Mouse (Mus musculus) heart, embryonic 16.5 days (tissue): ENCODE data around the gene Mynn. TPM values are rescaled to one million over a fixed set of nuclear protein-coding genes. Genes with fewer than 3 reads are reported as not detected.

Experiments
- ATAC-seq: fragments of 200-750 bp; cut with Nextera tagmentation; replicated peaks from 2 replicates; pipeline ENCODE4 v1.8.0; 2017; ENCODE audit warnings: moderate number of reproducible peaks; ENCODE audit not compliant: insufficient read depth, low FRiP score; ENCODE audit errors: extremely low read depth
- H3K27ac ChIP-seq: fragments of 300-500 bp; sonication (generic); 2 replicates; pipeline ENCODE4 v1.5.1; 2014; ENCODE audit warnings: mild to moderate bottlenecking, low read length, control low read depth, moderate library complexity
- H3K27me3 ChIP-seq: fragments of 300-500 bp; sonication (generic); 2 replicates; pipeline ENCODE4 v1.6.1; 2014; ENCODE audit warnings: low read length, mixed read lengths; ENCODE audit not compliant: control insufficient read depth, insufficient read depth
- H3K36me3 ChIP-seq: fragments of 300-500 bp; sonication (generic); 2 replicates; pipeline ENCODE4 v1.6.1; 2014; ENCODE audit not compliant: control insufficient read depth, insufficient read depth
- H3K4me1 ChIP-seq: fragments of 300-500 bp; sonication (generic); 2 replicates; pipeline ENCODE4 v1.6.1; 2014; ENCODE audit warnings: low read length, mixed read lengths; ENCODE audit not compliant: control insufficient read depth, insufficient read depth
- H3K4me2 ChIP-seq: fragments of 300-500 bp; sonication (generic); 2 replicates; pipeline ENCODE4 v1.6.1; 2014; ENCODE audit warnings: low read depth, mild to moderate bottlenecking, control low read depth, low read length
- H3K4me3 ChIP-seq: fragments of 300-500 bp; sonication (generic); 2 replicates; pipeline ENCODE4 v1.5.1; 2014; ENCODE audit warnings: mild to moderate bottlenecking, control low read depth, low read length
- H3K9ac ChIP-seq: fragments of 300-500 bp; sonication (generic); 2 replicates; pipeline ENCODE4 v1.6.1; 2014; ENCODE audit warnings: low read length, control low read depth
- H3K9me3 ChIP-seq: fragments of 300-500 bp; sonication (generic); replicated peaks from 2 replicates; pipeline ENCODE4 v1.6.1; 2016; ENCODE audit warnings: low read length; ENCODE audit not compliant: control insufficient read depth
- WGBS: fragments of 180-500 bp; shearing (Covaris S2); extraction: QIAGEN DNeasy Blood & Tissue Kit; methylation state at CpG from one replicate; pipeline ENCODE4 v1.1.7; 2014; 5-methylcytosine and 5-hydroxymethylcytosine counted together
- polyA plus RNA-seq: library from polyadenylated mRNA; unstranded; fragments of >200 nt; fragmentation: Nextera tagmentation; extraction: Ambion mirVana; gene quantifications from 2 replicates; pipeline ENCODE4 v1.2.1, GENCODE M21; 2015

The Mynn gene
- polyA plus RNA-seq, 1 experiment from 2014 or later = 28.4 TPM

DNA sequence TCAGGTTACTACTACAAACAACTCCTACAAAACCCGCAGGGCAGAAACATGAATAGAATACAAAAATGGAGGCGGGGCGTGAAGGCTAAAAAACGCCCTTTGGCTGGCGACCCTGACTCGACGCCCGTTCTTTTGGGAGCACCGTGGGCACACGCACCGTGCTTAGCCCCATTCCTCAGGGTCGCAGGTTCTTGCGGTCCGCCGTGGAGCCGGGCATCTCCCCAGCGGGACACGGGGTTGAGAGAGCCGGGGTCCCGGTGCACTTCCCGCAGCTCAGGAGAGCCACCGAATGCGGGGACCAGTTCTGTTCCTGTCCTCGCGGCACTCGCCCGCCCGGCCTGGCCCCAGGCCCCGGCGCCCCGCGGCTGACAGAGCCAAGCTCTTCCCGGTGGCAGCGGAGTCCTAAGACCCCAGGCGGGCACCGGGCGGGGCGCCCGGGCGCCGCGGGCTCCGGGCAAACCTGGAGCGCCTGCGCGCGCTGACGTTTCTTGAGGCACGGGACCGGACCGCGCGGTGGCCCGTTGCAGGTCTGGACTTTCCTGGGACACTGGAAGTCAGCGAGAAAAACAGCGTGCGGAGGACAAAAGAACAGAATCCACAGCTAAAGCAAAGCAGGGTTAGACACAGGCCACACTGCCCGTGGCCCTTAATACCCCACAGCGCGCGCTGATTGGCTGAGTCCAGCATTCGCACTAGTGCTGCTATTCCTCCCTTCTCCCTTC, 6.6 kb upstream of the Mynn start:
- peak overlapping the region; percentile 70 for H3K4me2 ChIP-seq
- peak overlapping the region; percentile 81 for H3K9ac ChIP-seq
- WGBS = under 1% methylated on average over 62 of the region's 62 CpGs
- H3K4me1 ChIP-seq = peaks cover 11% of the 10 kb centered on the region
- H3K9me3 ChIP-seq = no peaks in the 10 kb centered on the region
- H3K27ac ChIP-seq = peak overlapping the region; percentile 48
- peak overlapping the region; percentile 87 for H3K4me3 ChIP-seq
- H3K36me3 ChIP-seq = no peaks in the 10 kb centered on the region
- peak; percentile 63 for ATAC-seq
- no peaks in the 10 kb centered on the region for H3K27me3 ChIP-seq

DNA sequence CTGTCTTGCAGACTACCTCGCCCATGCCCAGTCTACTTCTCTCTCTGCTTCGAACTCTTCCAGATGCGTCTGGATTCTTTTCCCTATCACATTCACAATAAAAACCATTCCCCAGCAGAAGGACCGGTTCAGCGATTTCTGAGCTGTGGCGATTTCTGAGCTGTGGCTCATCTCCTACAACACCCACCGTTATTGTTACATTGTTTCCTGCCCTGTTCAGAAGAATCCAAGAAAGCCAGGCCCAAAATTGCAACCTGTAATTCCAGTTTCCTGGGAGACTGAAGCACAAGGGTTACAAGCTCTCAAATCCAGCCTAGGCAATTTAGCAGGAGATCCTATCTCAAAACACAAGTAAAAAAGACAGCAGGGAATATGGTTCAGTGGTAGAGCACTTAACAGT, 4.6 kb upstream of the Mynn start:
- Histone ChIP-seq H3K27ac (no peak overlapping the region), H3K36me3 (no peaks in the 10 kb centered on the region), H3K9ac (no peak overlapping the region), H3K4me3 (no peak overlapping the region), H3K27me3 (no peaks in the 10 kb centered on the region), H3K4me2 (no peak overlapping the region), H3K4me1 (peaks cover 11% of the 10 kb centered on the region), H3K9me3 (no peaks in the 10 kb centered on the region)
- WGBS = 82% methylated on average over 7 of the region's 7 CpGs
- ATAC-seq = no peak

DNA sequence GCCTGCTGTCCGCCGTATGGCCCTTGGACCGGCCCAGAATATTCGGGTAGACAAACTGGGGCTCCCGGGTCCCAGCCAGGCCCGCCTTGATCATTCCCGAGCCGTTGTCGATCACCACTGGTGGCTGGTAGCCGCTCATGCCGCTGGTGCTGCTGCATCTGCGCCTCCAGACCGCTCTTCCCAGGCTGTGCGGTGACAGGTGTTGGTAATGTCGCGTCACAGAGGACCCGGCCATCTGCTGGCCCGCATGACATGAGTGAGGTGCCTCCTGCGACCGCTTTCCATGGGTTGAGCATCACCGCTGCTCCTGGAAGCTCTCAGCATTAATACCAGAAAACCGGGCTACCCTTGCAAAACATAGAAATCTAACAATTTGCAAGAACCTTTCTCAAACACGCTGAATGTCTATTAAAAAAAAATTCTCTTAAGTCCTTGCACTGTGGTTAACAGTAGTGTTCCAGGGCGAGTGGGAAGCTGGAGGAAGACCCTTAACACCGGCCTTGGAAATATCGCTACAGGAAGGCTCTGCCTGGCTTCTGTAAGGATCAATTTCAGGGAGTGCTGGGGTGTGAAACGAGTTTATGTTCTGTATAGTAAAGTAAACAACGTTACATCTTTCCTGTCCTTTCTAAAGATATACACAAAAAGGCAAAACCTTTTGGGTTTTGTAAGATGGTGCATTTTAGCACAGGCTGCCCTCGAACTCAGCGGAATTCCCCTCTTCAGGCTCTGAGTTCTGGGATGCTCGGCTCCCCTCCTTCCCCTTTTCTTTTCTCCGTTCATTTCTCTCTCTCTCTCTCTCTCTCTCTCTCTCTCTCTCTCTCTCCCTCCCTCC, 1.9 kb upstream of the Mynn start, which contains the start of gene Actrt3:
TSS of gene Actrt3 (minus strand) at position 229 of the 835 bp plus-strand sequence.
- peak within 1 kb of the TSS; percentile 71 for H3K27ac ChIP-seq
- 3% methylated on average over 32 of the region's 32 CpGs for WGBS
- H3K4me2 ChIP-seq = peak within 1 kb of the TSS; percentile 88
- no peak for ATAC-seq
- peaks cover 21% of the 10 kb centered on the region for H3K4me1 ChIP-seq
- no peaks in the 10 kb centered on the region for H3K27me3 ChIP-seq
- peaks cover 5% of the 10 kb centered on the region for H3K36me3 ChIP-seq
- H3K4me3 ChIP-seq = peak within 1 kb of the TSS; percentile 72
- H3K9ac ChIP-seq = peak within 1 kb of the TSS; percentile 73
- no peaks in the 10 kb centered on the region for H3K9me3 ChIP-seq

DNA sequence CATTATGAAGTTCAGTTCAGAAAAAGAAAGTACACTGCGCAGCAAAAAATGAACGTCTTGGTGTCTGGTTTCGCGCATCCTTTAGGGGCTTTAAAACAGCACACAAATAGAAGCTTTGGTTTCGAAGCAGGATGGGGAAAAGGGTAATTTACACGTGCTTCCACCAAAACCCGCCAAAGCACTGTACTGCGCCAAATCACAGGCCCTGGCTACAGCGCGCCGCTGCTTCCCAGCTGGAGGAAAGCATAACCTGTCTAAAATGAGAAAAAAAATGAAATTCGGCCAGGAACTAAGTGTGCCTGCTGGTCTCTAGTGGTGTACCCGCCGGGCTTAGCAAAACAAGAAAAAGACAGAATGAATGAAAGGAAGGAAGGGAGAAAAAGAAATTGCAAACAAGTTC, 1.1 kb upstream of the Mynn start:
- Histone ChIP-seq H3K9me3 (no peaks in the 10 kb centered on the region), H3K9ac (peak overlapping the region; percentile 73), H3K4me1 (peaks cover 21% of the 10 kb centered on the region), H3K4me3 (peak overlapping the region; percentile 72), H3K27me3 (no peaks in the 10 kb centered on the region), H3K36me3 (peaks cover 5% of the 10 kb centered on the region), H3K4me2 (peak overlapping the region; percentile 88), H3K27ac (peak overlapping the region; percentile 71)
- ATAC-seq = no peak
- WGBS = under 1% methylated on average over 14 of the region's 14 CpGs

DNA sequence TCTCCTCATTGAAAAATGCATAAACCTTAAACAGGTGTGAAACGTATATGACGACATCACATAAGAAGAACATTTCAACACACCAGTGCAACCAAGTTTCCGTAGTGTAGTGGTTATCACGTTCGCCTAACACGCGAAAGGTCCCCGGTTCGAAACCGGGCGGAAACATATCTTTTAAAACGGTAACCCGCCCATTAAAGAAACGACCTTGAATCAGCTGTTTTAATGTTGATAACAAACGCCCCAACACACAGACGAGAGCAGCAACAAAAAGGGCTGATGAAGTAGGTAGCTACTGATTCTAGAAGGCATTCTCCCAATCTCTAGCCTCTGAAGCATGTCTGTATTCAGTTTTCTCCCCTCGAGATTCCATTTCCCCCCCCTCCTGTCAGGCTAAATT, 690 bp upstream of the Mynn start:
- no peaks in the 10 kb centered on the region for H3K27me3 ChIP-seq
- under 1% methylated on average over 17 of the region's 17 CpGs for WGBS
- peak overlapping the region; percentile 88 for H3K4me2 ChIP-seq
- H3K9me3 ChIP-seq = no peaks in the 10 kb centered on the region
- peak overlapping the region; percentile 88 for H3K27ac ChIP-seq
- peaks cover 21% of the 10 kb centered on the region for H3K4me1 ChIP-seq
- ATAC-seq = peak; percentile 40
- H3K4me3 ChIP-seq = peak overlapping the region; percentile 72
- H3K9ac ChIP-seq = peak overlapping the region; percentile 62
- peaks cover 8% of the 10 kb centered on the region for H3K36me3 ChIP-seq

DNA sequence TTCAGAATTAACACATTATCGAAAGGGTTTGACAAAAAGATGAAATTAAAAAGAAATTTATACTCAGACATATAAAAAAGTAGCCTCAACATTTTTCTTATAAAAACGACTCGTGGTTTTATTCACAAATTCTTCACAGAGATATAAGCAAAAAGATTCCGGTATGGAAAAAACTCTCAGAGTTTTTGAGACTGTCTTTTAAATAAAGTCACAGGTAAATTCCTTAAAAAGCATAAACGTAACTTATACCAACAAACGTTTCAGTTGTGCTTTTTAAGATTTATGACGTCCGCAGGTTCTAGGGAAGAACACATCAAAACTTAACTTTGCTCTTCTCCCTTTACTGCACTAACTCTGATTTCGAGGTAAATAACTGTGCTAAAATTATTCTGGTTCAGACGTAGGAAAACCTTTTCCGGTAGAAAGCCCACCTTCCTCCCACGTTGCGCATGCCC, 228 bp upstream of the Mynn start:
- H3K4me2 ChIP-seq = peak overlapping the region; percentile 88
- peak overlapping the region; percentile 99 for H3K4me3 ChIP-seq
- H3K9me3 ChIP-seq = no peaks in the 10 kb centered on the region
- H3K4me1 ChIP-seq = peaks cover 21% of the 10 kb centered on the region
- no peaks in the 10 kb centered on the region for H3K27me3 ChIP-seq
- no peak for ATAC-seq
- peak overlapping the region; percentile 98 for H3K9ac ChIP-seq
- H3K36me3 ChIP-seq = peaks cover 11% of the 10 kb centered on the region
- under 1% methylated on average over 13 of the region's 13 CpGs for WGBS
- peak overlapping the region; percentile 96 for H3K27ac ChIP-seq

DNA sequence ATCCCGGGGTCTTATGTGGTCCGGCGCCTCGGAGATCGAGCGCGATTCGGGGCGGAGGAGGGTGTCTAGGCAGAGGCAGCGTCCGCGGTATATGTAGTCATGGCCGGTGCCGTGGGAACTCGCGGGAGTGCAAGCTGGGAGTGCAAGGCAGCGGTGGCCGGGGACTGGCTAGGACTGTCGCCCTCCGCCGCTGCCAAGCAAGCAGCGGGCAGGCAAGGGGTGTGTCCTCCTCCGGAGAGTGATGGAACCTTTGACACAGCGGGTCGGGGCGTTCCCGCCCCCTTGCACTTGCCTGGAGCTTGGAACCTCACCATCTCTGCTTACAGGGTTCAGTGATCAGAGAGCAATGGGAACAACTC, 854 bp downstream of the Mynn start:
- Histone ChIP-seq H3K27me3 (no peaks in the 10 kb centered on the region), H3K9ac (peak overlapping the region; percentile 98), H3K27ac (peak overlapping the region; percentile 96), H3K4me3 (peak overlapping the region; percentile 99), H3K9me3 (no peaks in the 10 kb centered on the region), H3K36me3 (peaks cover 19% of the 10 kb centered on the region), H3K4me1 (peaks cover 21% of the 10 kb centered on the region), H3K4me2 (peak overlapping the region; percentile 82)
- ATAC-seq = peak; percentile 28
- WGBS = under 1% methylated on average over 27 of the region's 27 CpGs

DNA sequence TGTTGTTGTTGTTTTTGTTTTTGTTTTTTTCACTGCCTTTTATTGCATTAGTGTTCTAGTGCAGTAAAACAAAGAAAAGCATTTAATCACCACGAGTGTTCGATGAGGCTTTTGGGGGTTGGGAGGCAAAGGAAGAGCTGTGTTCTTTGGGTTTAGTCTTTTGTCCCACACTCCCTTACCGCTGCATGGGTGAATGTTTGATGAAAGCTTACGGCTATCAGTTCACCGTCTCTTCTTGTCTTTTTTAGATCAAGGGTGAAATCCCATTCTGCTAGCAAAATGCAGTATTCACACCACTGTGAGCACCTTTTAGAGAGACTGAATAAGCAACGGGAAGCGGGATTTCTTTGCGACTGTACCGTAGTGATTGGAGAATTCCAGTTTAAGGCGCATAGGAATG, 1.4 kb downstream of the Mynn start:
- peak overlapping the region; percentile 82 for H3K4me2 ChIP-seq
- H3K27me3 ChIP-seq = no peaks in the 10 kb centered on the region
- H3K4me1 ChIP-seq = peaks cover 21% of the 10 kb centered on the region
- H3K36me3 ChIP-seq = peaks cover 24% of the 10 kb centered on the region
- WGBS = 41% methylated on average over 10 of the region's 10 CpGs
- H3K27ac ChIP-seq = no peak overlapping the region
- ATAC-seq = no peak
- H3K9me3 ChIP-seq = no peaks in the 10 kb centered on the region
- H3K4me3 ChIP-seq = peak overlapping the region; percentile 99
- peak overlapping the region; percentile 98 for H3K9ac ChIP-seq

DNA sequence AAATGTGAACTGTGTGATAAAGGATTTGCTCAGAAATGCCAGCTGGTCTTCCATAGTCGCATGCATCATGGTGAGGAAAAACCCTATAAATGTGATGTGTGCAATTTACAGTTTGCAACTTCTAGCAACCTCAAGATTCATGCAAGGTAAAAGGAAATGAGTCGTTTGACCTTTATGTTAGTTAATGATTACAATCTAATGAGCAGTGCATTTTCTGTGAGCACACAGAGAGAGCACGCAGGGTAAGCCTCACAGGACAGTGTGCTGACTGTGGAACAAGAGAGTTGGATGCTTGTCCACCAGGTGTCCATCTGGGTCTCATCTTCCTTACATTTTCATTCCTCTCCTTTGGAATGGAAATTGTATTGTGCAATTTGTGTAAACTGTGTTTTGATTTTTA, 7.1 kb downstream of the Mynn start:
- WGBS = 87% methylated on average over 3 of the region's 3 CpGs
- ATAC-seq = no peak
- Histone ChIP-seq H3K4me1 (no peaks in the 10 kb centered on the region), H3K9me3 (no peaks in the 10 kb centered on the region), H3K9ac (no peak overlapping the region), H3K27me3 (no peaks in the 10 kb centered on the region), H3K4me2 (no peak overlapping the region), H3K4me3 (no peak overlapping the region), H3K27ac (no peak overlapping the region), H3K36me3 (peaks cover 63% of the 10 kb centered on the region)
